Mouse (Mus musculus) urinary bladder, adult 2 months (tissue): ENCODE results near the gene Kcnk16. TPM values are rescaled to one million over a fixed set of nuclear protein-coding genes. Genes with fewer than 3 reads are reported as not detected.

Experiments
- polyA plus RNA-seq: library from polyadenylated mRNA; depleted of rRNA; stranded (reverse); fragments of >200 nt; gene quantifications from 2 replicates; pipeline ENCODE4 v1.2.3, GENCODE M21; 2012; rRNA removed

The Kcnk16 gene
- polyA plus RNA-seq, 1 experiment: 0.14 TPM

Other genes with a start within 250 kb of the Kcnk16 start
- gene Saysd1, start 130.7 kb downstream of the Kcnk16 start, polyA plus RNA-seq: 6.9 and 7.9 TPM in 2 replicates
- 3.9 and 4.6 TPM in 2 replicates for gene Kcnk5, start 87.4 kb downstream of the Kcnk16 start, polyA plus RNA-seq
- 39.0 and 48.2 TPM in 2 replicates for gene Nudt13, start 25.5 kb upstream of the Kcnk16 start, polyA plus RNA-seq
- 24.8 and 25.6 TPM in 2 replicates for gene Ecd, start 78.9 kb upstream of the Kcnk16 start, polyA plus RNA-seq
- gene Fam149b, start 79.0 kb upstream of the Kcnk16 start, polyA plus RNA-seq: 41.3 and 43.4 TPM in 2 replicates
- 21.8 and 24.8 TPM in 2 replicates for gene Dnajc9, start 119.7 kb upstream of the Kcnk16 start, polyA plus RNA-seq
- gene Mrps16, start 124.4 kb upstream of the Kcnk16 start, polyA plus RNA-seq: 41.1 and 46.9 TPM in 2 replicates
- 0.21 and 0.40 TPM in 2 replicates for gene Cfap70, start 183.0 kb upstream of the Kcnk16 start, polyA plus RNA-seq
- 136 and 140 TPM in 2 replicates for gene Anxa7, start 210.9 kb upstream of the Kcnk16 start, polyA plus RNA-seq
- gene Mss51, start 227.7 kb upstream of the Kcnk16 start, polyA plus RNA-seq: 0.87 and 1.3 TPM in 2 replicates